Mouse (Mus musculus) intestine, postnatal 0 days (tissue): ENCODE results near the gene Capn12. TPM values are rescaled to one million over a fixed set of nuclear protein-coding genes. Genes with fewer than 3 reads are reported as not detected.
"Not testable (repeated sequence)": the region's sequence is repeated elsewhere in the genome, so short reads cannot be mapped to it uniquely, and the experiment has no call there.

Source experiments
- ATAC-seq: fragments of 200-750 bp; cut with Nextera tagmentation; 2 replicates; pipeline ENCODE4 v1.8.0; 2017; ENCODE audit warnings: mild to moderate bottlenecking, moderate TSS enrichment, moderate library complexity
- H3K27ac ChIP-seq: fragments of 300-500 bp; sonication (generic); 2 replicates; pipeline ENCODE4 v1.5.1; 2014; ENCODE audit warnings: mild to moderate bottlenecking, low read depth, low read length, moderate library complexity
- H3K27me3 ChIP-seq: fragments of 300-500 bp; sonication (generic); replicated peaks from 2 replicates; pipeline ENCODE4 v1.6.1; 2014; ENCODE audit warnings: low read length, mixed read lengths; ENCODE audit not compliant: control insufficient read depth, insufficient read depth
- H3K36me3 ChIP-seq: fragments of 300-500 bp; sonication (generic); 2 replicates; pipeline ENCODE4 v1.6.1; 2014; ENCODE audit warnings: mild to moderate bottlenecking, moderate library complexity; ENCODE audit not compliant: control insufficient read depth, insufficient read depth
- H3K4me1 ChIP-seq: fragments of 300-500 bp; sonication (generic); replicated peaks from 2 replicates; pipeline ENCODE4 v1.6.1; 2014; ENCODE audit warnings: antibody characterized with exemption, low read length, mixed read lengths; ENCODE audit not compliant: control insufficient read depth, insufficient read depth
- H3K4me2 ChIP-seq: fragments of 300-500 bp; sonication (generic); replicated peaks from 2 replicates; pipeline ENCODE4 v1.6.1; 2014; ENCODE audit warnings: low read depth, mild to moderate bottlenecking, moderate library complexity
- H3K4me3 ChIP-seq: fragments of 300-500 bp; sonication (generic); 2 replicates; pipeline ENCODE4 v1.5.1; 2014; ENCODE audit warnings: low read depth, low read length
- H3K9ac ChIP-seq: fragments of 300-500 bp; sonication (generic); 2 replicates; pipeline ENCODE4 v1.6.1; 2014; ENCODE audit warnings: mild to moderate bottlenecking, low read depth, low read length
- H3K9me3 ChIP-seq: fragments of 300-500 bp; sonication (generic); 2 replicates; pipeline ENCODE4 v1.6.1; 2016; ENCODE audit warnings: mixed run types; ENCODE audit not compliant: control insufficient read depth
- CTCF ChIP-seq: sonication (generic); IDR thresholded peaks from 2 replicates; pipeline ENCODE4 v1.5.1; 2016; ENCODE audit warnings: low read depth, mild to moderate bottlenecking, control low read depth, antibody characterized with exemption, moderate library complexity
- WGBS: fragments of 180-500 bp; shearing (Covaris S2); extraction: QIAGEN DNeasy Blood & Tissue Kit; methylation state at CpG from one replicate; pipeline ENCODE4 v1.1.7; 2014; 5-methylcytosine and 5-hydroxymethylcytosine counted together
- polyA plus RNA-seq: library from polyadenylated mRNA; unstranded; fragments of >200 nt; fragmentation: Nextera tagmentation; extraction: Ambion mirVana; gene quantifications from 2 replicates; pipeline ENCODE4 v1.2.1, GENCODE M21; 2015

The Capn12 gene
- polyA plus RNA-seq, 1 experiment from 2014 or later: 0.25 TPM

DNA sequence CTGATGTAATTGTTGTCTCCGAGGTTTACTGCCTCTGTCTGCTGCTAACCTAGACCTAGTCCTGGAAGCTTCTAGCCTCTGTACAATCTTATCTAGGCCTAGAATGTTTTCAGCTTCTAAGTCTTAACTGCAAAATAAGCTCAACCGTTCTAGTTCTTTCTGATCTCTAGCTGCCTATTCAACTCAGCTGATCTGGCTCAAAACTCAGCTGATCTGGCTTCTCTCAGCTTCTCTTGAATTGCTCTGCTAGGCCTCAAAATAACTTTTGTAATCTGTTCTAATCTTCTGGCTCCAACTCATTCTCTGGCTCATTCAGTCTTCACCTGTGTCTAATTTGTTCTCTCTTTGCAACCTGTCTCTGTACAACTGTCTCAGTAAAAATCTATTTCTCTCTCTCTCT, 6.7 kb upstream of the Capn12 start:
- H3K27ac ChIP-seq: no peak overlapping the region
- TF ChIP-seq CTCF: no peak
- H3K4me3 ChIP-seq: no peak overlapping the region
- H3K9ac ChIP-seq: no peak overlapping the region
- no peaks in the 10 kb centered on the region for H3K27me3 ChIP-seq
- WGBS: 49% methylated on average over 2 of the region's 2 CpGs
- no peaks in the 10 kb centered on the region for H3K36me3 ChIP-seq
- H3K9me3 ChIP-seq: no peaks in the 10 kb centered on the region
- no peak overlapping the region for H3K4me2 ChIP-seq
- no peaks in the 10 kb centered on the region for H3K4me1 ChIP-seq
- no peak for ATAC-seq

- Histone ChIP-seq H3K36me3 (no peaks in the 10 kb centered on the region), H3K27ac (no peak overlapping the region), H3K4me1 (no peaks in the 10 kb centered on the region), H3K27me3 (no peaks in the 10 kb centered on the region), H3K9ac (no peak overlapping the region), H3K9me3 (no peaks in the 10 kb centered on the region), H3K4me2 (no peak overlapping the region), H3K4me3 (no peak overlapping the region)
- no peak for ATAC-seq
- no peak for TF ChIP-seq CTCF
- 78% methylated on average over 4 of the region's 4 CpGs for WGBS
These were observed 5.1 kb upstream of the Capn12 start for GRCm38 (mm10) chr7:28876099-28876498.

DNA sequence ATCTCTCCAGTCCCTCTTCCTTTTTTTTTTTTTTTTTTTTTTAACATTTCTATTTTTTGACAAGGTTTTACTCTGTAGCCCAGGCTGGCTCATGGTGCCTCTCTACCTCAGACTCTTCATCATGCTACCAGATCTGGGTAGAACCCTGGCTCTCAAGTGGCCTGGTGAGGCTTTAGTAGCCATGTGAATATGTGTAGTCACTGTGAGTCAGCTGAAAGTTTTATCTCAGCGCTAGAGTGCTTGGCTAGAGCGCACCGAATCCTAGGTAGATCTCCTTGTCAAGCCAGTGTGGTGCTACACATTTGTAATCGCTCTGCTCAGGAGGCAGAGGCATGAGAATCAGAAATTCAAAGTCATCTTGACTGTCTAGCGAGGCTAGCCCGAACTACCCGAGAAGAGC, 4.1 kb upstream of the Capn12 start:
- Histone ChIP-seq H3K36me3 (no peaks in the 10 kb centered on the region), H3K27ac (no peak overlapping the region), H3K9me3 (no peaks in the 10 kb centered on the region), H3K4me2 (no peak overlapping the region), H3K4me3 (no peak overlapping the region), H3K27me3 (no peaks in the 10 kb centered on the region), H3K4me1 (no peaks in the 10 kb centered on the region), H3K9ac (no peak overlapping the region)
- ATAC-seq: no peak
- WGBS: 84% methylated on average over 7 of the region's 7 CpGs
- TF ChIP-seq CTCF: no peak

- WGBS: 86% methylated on average over 4 of the region's 4 CpGs
- no peak overlapping the region for H3K4me2 ChIP-seq
- no peak overlapping the region for H3K27ac ChIP-seq
- no peaks in the 10 kb centered on the region for H3K27me3 ChIP-seq
- H3K9me3 ChIP-seq: no peaks in the 10 kb centered on the region
- TF ChIP-seq CTCF: no peak
- H3K9ac ChIP-seq: no peak overlapping the region
- H3K4me3 ChIP-seq: no peak overlapping the region
- H3K36me3 ChIP-seq: no peaks in the 10 kb centered on the region
- ATAC-seq: no peak
- H3K4me1 ChIP-seq: no peaks in the 10 kb centered on the region
These were observed 3.4 kb upstream of the Capn12 start for GRCm38 (mm10) chr7:28877856-28878255.

- no peak overlapping the region for H3K27ac ChIP-seq
- TF ChIP-seq CTCF: no peak
- H3K36me3 ChIP-seq: no peaks in the 10 kb centered on the region
- ATAC-seq: no peak
- H3K9ac ChIP-seq: no peak overlapping the region
- H3K4me1 ChIP-seq: no peaks in the 10 kb centered on the region
- no peaks in the 10 kb centered on the region for H3K27me3 ChIP-seq
- H3K4me3 ChIP-seq: no peak overlapping the region
- no peak overlapping the region for H3K4me2 ChIP-seq
- H3K9me3 ChIP-seq: no peaks in the 10 kb centered on the region
- WGBS: 78% methylated on average over 7 of the region's 7 CpGs
These were observed 1.6 kb upstream of the Capn12 start for GRCm38 (mm10) chr7:28879606-28880005.

- 89% methylated on average over 10 of the region's 10 CpGs for WGBS
These were observed 668 bp upstream of the Capn12 start for GRCm38 (mm10) chr7:28880554-28880953.

GRCm38 (mm10) chr7:28883039-28883438, 1.8 kb downstream of the Capn12 start:
- Histone ChIP-seq H3K9ac (no peak overlapping the region), H3K27me3 (peaks cover 9% of the 10 kb centered on the region), H3K4me1 (no peaks in the 10 kb centered on the region), H3K4me2 (no peak overlapping the region), H3K36me3 (no peaks in the 10 kb centered on the region), H3K27ac (no peak overlapping the region), H3K9me3 (no peaks in the 10 kb centered on the region), H3K4me3 (no peak overlapping the region)
- no peak for ATAC-seq
- TF ChIP-seq CTCF: no peak
- 77% methylated on average over 11 of the region's 11 CpGs for WGBS

More at GRCm38 (mm10) chr7:28880554-28880953, 668 bp upstream of the Capn12 start:
- TF ChIP-seq CTCF: no peak
- no peak overlapping the region for H3K9ac ChIP-seq
- H3K27ac ChIP-seq: no peak overlapping the region
- no peak for ATAC-seq
- no peaks in the 10 kb centered on the region for H3K27me3 ChIP-seq
- H3K4me1 ChIP-seq: no peaks in the 10 kb centered on the region
- no peaks in the 10 kb centered on the region for H3K36me3 ChIP-seq
- no peaks in the 10 kb centered on the region for H3K9me3 ChIP-seq
- H3K4me2 ChIP-seq: no peak overlapping the region
- no peak overlapping the region for H3K4me3 ChIP-seq

- 94% methylated on average over 4 of the region's 4 CpGs for WGBS
- not testable (repeated sequence) for H3K9me3 ChIP-seq, H3K36me3 ChIP-seq, H3K4me1 ChIP-seq, H3K9ac ChIP-seq, H3K4me3 ChIP-seq, H3K27ac ChIP-seq, H3K4me2 ChIP-seq, ATAC-seq
- peaks cover 13% of the 10 kb centered on the region for H3K27me3 ChIP-seq
These were observed 2.5 kb downstream of the Capn12 start for GRCm38 (mm10) chr7:28883704-28884103.
